Mouse (Mus musculus): ENCODE results near the gene Rela. TPM values are rescaled to one million over a fixed set of nuclear protein-coding genes. Genes with fewer than 3 reads are reported as not detected.

Rela gene
- 30.1 and 35.2 TPM in 2 replicates for polyA plus RNA-seq (2015; fragmentation: Nextera tagmentation; extraction: Ambion mirVana)

DNA sequence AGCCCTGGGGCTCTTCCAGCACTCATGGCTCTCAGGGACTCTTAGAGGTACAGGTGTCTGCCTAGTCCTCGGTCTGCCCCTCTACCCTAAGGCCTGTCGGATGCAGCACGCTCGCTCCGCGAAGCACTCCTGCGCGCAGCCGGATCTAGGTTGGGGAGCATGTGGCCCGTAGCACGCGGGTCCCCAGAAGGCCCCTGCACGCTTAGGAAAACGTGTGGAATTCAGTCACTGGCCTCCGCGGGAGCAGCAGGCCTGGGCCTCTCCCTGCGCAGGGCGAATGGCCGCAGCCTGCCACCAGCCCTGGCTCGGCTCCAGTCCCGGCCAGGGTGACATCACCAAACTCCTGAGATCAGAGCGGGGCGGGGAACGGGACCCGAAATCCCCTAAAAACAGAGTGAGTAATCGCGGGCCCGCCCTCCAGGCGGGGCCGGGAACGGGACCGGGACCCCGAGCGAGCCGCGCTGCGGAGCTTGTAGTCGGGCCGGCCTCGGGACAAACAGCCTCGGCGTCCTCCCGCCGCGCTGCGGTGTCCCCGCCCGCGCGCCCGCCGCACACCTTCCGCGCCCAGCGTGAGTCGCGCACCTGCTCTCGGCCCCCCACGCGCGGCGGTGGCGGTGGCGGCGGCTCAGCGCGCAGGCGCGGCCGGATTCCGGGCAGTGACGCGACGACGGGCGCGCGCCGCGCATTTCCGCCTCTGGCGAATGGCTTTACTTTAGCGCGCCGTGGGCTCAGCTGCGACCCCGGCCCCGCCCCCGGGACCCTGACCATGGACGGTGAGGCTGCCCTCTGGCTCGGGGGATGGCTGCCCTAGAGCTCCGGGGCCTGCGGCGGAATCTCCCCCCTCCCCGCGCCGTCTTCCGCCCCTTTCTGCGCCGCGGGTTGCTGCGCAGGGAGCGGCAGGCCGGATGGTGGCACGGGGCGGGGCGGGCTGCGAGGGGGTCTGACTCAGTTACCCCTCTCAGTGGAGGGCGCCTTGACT, at the start of gene Rela:
Rela (plus strand) TSS at position 415 of the 979 bp plus-strand sequence.
- Histone ChIP-seq H3K9me3 (no peaks in the 10 kb centered on the region), H3K9ac (peak within 1 kb of the TSS; percentile 94), H3K27me3 (no peaks in the 10 kb centered on the region), H3K4me2 (peak within 1 kb of the TSS; percentile 67), H3K36me3 (peaks cover 34% of the 10 kb centered on the region), H3K4me1 (replicated peaks) (peaks cover 24% of the 10 kb centered on the region), H3K4me3 (peak within 1 kb of the TSS; percentile 79), H3K27ac (peak within 1 kb of the TSS; percentile 93)
- ATAC-seq (ENCODE audit: low FRiP score) = peak; percentile 85
- WGBS = 0% methylated on average over 62 of the region's 109 CpGs

DNA sequence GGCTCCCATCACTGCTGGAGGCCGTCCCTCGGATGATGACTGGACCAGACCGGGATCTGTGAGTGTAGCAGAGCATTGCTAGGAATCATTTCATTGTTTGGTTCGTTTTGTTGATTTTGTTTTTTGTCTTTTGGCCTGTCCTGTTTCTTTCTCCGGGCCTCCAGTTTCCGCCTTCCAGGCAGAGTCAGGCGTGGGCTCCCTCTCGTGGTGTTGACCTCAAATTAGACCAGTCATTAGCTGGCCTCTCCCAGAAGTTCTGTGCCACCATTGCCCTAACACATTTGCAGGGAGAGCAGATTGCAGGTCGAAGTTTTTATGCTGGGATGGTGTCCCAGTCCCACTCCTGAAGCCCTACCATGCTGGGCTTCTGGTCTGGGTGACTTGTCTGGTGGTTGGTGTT, 48.1 kb upstream of the Rela start:
- H3K9me3 ChIP-seq = no peaks in the 10 kb centered on the region
- no peaks in the 10 kb centered on the region for H3K36me3 ChIP-seq
- no peak overlapping the region for H3K4me3 ChIP-seq
- H3K27me3 ChIP-seq = no peaks in the 10 kb centered on the region
- no peak overlapping the region for H3K9ac ChIP-seq
- no peak overlapping the region for H3K4me2 ChIP-seq
- WGBS = 76% methylated on average over 9 of the region's 9 CpGs
- no peaks in the 10 kb centered on the region for H3K4me1 ChIP-seq (replicated peaks)
- no peak overlapping the region for H3K27ac ChIP-seq
- no peak for ATAC-seq (ENCODE audit: low FRiP score)

DNA sequence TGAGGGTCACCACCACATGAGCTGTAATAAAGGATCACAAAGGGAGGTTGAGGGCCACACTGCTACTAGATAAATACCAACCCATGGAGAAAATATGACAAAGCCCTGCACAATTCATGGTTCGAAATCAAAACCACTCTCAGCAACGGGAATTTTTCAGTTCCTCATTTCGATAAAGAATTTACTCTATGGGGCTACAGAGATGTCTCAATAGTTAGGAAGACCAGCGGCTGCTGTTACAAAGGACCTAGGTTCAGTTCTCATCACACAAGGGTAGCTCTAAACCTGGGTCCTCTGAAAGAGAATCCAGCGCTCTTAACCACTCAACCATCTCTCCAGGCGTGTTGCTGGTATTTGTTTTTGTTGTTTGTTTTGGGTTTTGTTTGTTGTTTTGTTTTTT, 45.4 kb upstream of the Rela start:
- Histone ChIP-seq H3K9me3 (no peaks in the 10 kb centered on the region), H3K4me2 (no peak overlapping the region), H3K4me3 (no peak overlapping the region), H3K27me3 (0 out of 2 replicates have a peak, but pooled peaks cover 3% of the 10 kb centered on the region), H3K36me3 (no peaks in the 10 kb centered on the region), H3K27ac (no peak overlapping the region), H3K4me1 (replicated peaks) (no peaks in the 10 kb centered on the region), H3K9ac (no peak overlapping the region)
- ATAC-seq (ENCODE audit: low FRiP score) = no peak
- 88% methylated on average over 6 of the region's 6 CpGs for WGBS

DNA sequence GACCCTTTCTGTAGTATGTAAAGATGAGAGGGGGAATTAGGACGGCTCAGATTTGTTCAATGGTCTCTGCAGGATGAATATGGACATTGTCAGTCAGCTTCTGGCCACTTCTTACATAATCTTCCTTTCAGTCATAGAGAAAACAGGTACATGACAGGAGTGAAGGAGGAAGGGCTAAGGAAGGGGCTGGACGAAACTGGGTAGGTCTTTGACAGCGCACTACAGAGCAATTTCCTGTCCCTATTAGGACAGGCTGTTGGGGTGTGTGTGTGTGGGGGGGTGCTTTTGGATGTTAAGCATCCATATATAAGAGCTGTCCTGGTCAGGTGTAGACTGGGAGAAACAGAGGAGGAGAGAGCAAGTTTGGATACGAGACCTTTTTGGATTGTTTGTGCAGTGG, 38.1 kb upstream of the Rela start:
- peaks cover 18% of the 10 kb centered on the region for H3K36me3 ChIP-seq
- no peak overlapping the region for H3K9ac ChIP-seq
- H3K9me3 ChIP-seq = no peaks in the 10 kb centered on the region
- WGBS = 78% methylated on average over 4 of the region's 4 CpGs
- H3K27ac ChIP-seq = no peak overlapping the region
- 0 out of 2 replicates have a peak, but pooled peaks cover 3% of the 10 kb centered on the region for H3K27me3 ChIP-seq
- H3K4me1 ChIP-seq (replicated peaks) = peaks cover 22% of the 10 kb centered on the region
- H3K4me2 ChIP-seq = no peak overlapping the region
- ATAC-seq (ENCODE audit: low FRiP score) = no peak
- no peak overlapping the region for H3K4me3 ChIP-seq

DNA sequence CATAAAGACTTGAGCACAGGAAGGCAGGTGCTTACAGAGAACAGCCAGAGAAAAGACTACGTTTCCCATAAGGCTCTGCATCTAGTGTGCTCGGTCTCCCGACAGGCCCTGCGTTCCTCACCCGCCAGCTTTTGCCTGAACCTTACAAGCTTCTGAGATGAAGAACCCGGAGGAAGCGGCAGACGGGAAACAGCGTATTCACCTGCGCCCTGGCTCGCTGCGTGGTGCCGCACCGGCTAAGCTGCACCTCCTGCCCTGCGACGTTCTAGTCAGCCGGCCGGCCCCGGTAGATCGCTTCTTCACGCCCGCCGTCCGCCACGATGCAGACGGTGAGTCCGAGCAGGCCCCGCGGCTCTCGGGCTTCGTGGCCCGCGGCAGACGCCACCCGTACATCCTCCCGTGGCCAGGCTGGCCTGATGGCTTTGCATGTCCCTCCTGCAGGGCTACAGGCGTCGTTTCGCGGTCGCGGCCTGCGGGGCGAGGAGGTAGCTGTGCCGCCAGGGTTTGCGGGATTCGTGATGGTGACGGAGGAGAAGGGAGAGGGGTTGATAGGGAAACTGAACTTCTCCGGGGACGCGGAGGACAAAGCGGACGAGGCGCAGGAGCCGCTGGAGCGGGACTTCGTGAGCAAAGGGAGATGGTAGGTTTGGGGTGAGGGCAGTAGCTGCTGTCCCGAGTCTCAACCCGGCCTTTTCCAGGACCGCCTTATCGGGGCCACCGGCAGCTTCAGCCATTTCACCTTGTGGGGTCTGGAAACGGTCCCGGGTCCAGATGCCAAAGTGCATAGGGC, 35.3 kb upstream of the Rela start, which contains the start of gene Rnaseh2c:
Rnaseh2c (plus strand) TSS at position 122 of the 790 bp plus-strand sequence.
- under 1% methylated on average over 64 of the region's 64 CpGs for WGBS
- peak within 1 kb of the TSS; percentile 97 for H3K9ac ChIP-seq
- peaks cover 29% of the 10 kb centered on the region for H3K4me1 ChIP-seq (replicated peaks)
- peak within 1 kb of the TSS; percentile 75 for H3K4me3 ChIP-seq
- peak within 1 kb of the TSS; percentile 91 for H3K27ac ChIP-seq
- H3K9me3 ChIP-seq = no peaks in the 10 kb centered on the region
- H3K4me2 ChIP-seq = peak within 1 kb of the TSS; percentile 95
- H3K36me3 ChIP-seq = peaks cover 45% of the 10 kb centered on the region
- H3K27me3 ChIP-seq = no peaks in the 10 kb centered on the region
- ATAC-seq (ENCODE audit: low FRiP score) = peak; percentile 92

DNA sequence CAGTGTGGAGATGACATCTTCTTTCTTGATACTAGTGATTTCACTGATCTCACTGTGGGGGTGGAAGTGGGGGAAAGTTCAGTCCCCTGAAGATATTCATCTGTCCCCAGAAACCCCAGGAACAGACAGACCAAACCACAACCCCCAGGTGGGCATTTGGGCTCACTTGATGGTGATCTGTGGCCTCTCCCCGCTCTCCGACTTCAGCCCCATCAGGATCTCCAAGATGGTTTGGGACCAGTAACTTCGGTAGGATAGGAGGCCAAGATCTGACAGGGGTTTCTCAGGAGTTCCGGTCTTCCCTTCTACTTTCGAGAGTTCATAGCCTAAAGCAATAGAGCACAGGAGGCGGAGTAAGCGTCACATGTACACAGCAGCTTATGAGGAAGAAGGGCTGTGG, 33.6 kb upstream of the Rela start:
- 94% methylated on average over 7 of the region's 7 CpGs for WGBS
- Histone ChIP-seq H3K9ac (peak overlapping the region; percentile 97; the same call in 1 of the 2 replicates), H3K9me3 (no peaks in the 10 kb centered on the region), H3K4me2 (peak overlapping the region; percentile 95; the same call in 1 of the 2 replicates), H3K27ac (no peak overlapping the region), H3K36me3 (peaks cover 62% of the 10 kb centered on the region), H3K4me3 (no peak overlapping the region), H3K4me1 (replicated peaks) (peaks cover 39% of the 10 kb centered on the region), H3K27me3 (no peaks in the 10 kb centered on the region)
- ATAC-seq (ENCODE audit: low FRiP score) = no peak

DNA sequence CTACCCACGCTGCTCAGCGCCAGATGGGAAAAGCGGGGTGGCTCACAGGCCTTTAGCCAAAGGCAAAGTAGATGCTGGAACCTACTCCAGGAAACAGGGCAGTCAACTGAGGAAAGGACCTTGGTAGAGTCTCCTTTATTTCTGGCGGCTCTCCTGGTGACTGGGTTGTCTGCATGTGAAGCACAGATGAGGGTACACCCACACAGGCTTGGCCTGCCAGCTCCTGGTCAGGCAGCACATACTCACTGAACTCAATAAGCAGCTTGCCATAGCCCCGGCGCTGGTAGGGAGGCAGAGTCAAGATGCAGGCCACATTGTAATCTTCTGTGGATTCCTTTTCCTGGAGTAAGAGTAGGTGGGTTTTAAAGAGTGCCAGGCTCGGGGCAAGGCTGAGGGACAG, 32.2 kb upstream of the Rela start:
- Histone ChIP-seq H3K27me3 (no peaks in the 10 kb centered on the region), H3K36me3 (peaks cover 65% of the 10 kb centered on the region), H3K4me2 (no peak overlapping the region), H3K9ac (peak overlapping the region; percentile 36; the same call in 1 of the 2 replicates), H3K9me3 (no peaks in the 10 kb centered on the region), H3K27ac (no peak overlapping the region), H3K4me1 (replicated peaks) (peaks cover 47% of the 10 kb centered on the region), H3K4me3 (no peak overlapping the region)
- ATAC-seq (ENCODE audit: low FRiP score) = no peak
- 94% methylated on average over 7 of the region's 7 CpGs for WGBS

DNA sequence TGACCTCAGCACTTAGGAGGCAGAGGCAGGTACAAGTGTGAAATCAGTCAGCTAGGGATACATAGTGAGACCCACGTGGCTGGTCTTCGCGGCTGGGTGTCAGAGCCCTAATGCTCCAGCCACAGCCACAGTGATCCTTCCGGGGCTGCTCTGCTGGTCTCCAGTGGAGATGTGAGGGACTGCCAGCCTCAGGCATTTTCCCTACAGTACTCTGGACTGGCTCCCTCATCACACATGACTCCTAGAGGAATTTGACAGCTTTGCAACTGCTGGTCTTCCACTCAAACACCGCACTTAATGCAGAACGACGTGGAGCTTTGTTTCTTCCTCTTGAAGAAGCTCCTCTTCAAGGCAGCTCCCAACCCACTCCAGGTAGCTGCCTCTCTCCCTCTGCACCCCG, 31.1 kb upstream of the Rela start:
- Histone ChIP-seq H3K27ac (no peak overlapping the region), H3K9ac (no peak overlapping the region), H3K36me3 (peaks cover 65% of the 10 kb centered on the region), H3K4me2 (no peak overlapping the region), H3K4me1 (replicated peaks) (peaks cover 57% of the 10 kb centered on the region), H3K27me3 (no peaks in the 10 kb centered on the region), H3K4me3 (no peak overlapping the region), H3K9me3 (no peaks in the 10 kb centered on the region)
- 92% methylated on average over 8 of the region's 8 CpGs for WGBS
- no peak for ATAC-seq (ENCODE audit: low FRiP score)

DNA sequence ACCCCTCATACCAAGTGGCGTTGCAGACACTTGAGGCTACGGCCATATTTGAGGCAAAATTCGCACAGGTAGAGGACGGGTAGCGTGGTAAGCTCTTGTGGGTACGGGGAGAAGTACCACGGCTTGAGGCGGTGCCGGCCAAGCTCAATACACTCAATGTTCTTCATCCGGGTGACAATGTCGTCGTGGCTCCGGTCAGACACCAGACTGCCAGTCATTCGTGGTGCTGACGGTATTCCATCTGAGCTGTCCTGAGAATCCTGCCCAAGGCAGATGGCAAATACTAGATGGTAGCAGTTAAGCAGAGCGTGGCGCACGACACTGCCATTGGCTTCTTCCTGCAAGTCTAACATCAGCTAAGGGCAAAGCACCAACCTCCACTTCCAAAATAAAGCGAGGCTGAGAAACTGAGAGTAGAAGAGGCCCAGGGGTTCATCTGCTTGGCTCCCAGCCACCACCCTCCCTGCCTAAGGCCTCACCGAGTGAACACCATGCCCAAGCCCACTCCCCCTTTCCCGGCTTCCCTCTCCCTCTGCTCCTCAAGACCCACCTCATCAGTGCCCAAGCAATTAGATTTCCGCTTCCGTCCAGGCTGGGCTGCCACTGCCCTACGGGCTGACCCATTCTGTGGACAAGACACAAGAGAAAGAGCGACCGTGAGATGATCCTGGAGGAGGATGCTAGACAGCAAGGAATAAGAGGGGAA, 29.4 kb upstream of the Rela start:
- H3K9me3 ChIP-seq = no peaks in the 10 kb centered on the region
- H3K4me2 ChIP-seq = no peak overlapping the region
- no peak for ATAC-seq (ENCODE audit: low FRiP score)
- H3K27me3 ChIP-seq = 0 out of 2 replicates have a peak, but pooled peaks cover 2% of the 10 kb centered on the region
- no peak overlapping the region for H3K27ac ChIP-seq
- peaks cover 61% of the 10 kb centered on the region for H3K36me3 ChIP-seq
- H3K9ac ChIP-seq = peak overlapping the region; percentile 85; the same call in 1 of the 2 replicates
- WGBS = 96% methylated on average over 26 of the region's 26 CpGs
- no peak overlapping the region; the same call in 1 of the 2 replicates for H3K4me3 ChIP-seq
- peaks cover 48% of the 10 kb centered on the region for H3K4me1 ChIP-seq (replicated peaks)

DNA sequence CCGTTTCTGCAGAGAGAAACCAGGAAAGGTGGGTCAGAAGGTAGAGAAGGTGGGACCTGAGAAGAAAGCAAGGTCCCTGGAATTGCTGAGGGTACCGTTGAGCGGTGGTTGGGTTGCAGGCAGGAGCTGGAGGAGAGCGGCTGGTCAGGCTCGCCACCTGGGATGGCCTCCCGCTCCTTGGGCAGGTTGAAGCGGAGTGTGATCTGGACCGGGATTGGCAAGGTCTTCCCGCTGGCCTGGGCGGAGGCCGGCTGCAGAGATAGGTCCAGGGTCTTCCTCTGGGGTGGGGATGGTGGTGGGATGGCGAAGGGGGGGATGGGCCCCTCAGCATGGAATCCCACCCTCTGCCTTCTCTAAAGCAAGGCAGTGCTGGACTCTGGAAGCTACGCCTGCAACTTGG, 28.6 kb upstream of the Rela start:
- WGBS = 96% methylated on average over 13 of the region's 13 CpGs
- ATAC-seq (ENCODE audit: low FRiP score) = peak; percentile 8; the same call in 1 of the 2 replicates
- H3K4me1 ChIP-seq (replicated peaks) = peaks cover 39% of the 10 kb centered on the region

DNA sequence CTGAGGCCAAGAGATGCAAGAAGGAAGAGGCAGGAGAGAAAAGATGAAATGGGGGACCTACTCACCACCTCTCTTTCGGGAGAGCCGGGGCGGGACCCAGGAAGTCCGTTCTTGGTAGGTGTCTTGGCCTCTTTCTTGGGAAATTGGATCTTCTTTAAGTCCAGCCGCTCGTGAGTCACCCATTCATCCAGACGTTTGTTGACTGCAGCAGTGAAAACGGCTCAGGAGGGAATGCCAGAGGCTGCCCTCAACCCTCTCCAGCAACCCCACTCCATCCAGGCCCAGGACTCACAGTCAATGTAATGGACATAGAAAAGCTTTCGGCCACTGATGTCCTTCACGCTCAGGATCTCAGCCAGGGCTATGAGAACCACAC, 28.1 kb upstream of the Rela start:
- no peak for ATAC-seq (ENCODE audit: low FRiP score)
- 65% methylated on average over 10 of the region's 10 CpGs for WGBS

More for the DNA sequence above, 28.6 kb upstream of the Rela start:
- Histone ChIP-seq H3K4me3 (peak overlapping the region; percentile 64), H3K9me3 (no peaks in the 10 kb centered on the region), H3K4me2 (peak overlapping the region; percentile 79), H3K27ac (peak overlapping the region; percentile 98), H3K36me3 (peaks cover 53% of the 10 kb centered on the region), H3K9ac (peak overlapping the region; percentile 85), H3K27me3 (0 out of 2 replicates have a peak, but pooled peaks cover 7% of the 10 kb centered on the region)

More for the DNA sequence above, 28.1 kb upstream of the Rela start:
- peaks cover 35% of the 10 kb centered on the region for H3K4me1 ChIP-seq (replicated peaks)
- H3K27me3 ChIP-seq = 0 out of 2 replicates have a peak, but pooled peaks cover 12% of the 10 kb centered on the region
- peak overlapping the region; percentile 98 for H3K27ac ChIP-seq
- peak overlapping the region; percentile 79 for H3K4me2 ChIP-seq
- peaks cover 48% of the 10 kb centered on the region for H3K36me3 ChIP-seq
- no peaks in the 10 kb centered on the region for H3K9me3 ChIP-seq
- peak overlapping the region; percentile 85 for H3K9ac ChIP-seq
- H3K4me3 ChIP-seq = peak overlapping the region; percentile 64
